Mouse (Mus musculus) megakaryocyte-erythroid progenitor cell, adult 5 weeks (primary cell): ENCODE results near the gene Parl. TPM values are rescaled to one million over a fixed set of nuclear protein-coding genes. Genes with fewer than 3 reads are reported as not detected.

Experiments used
- polyA plus RNA-seq: library from polyadenylated mRNA; stranded (reverse); fragments of >175 nt; gene quantifications from 2 replicates; pipeline ENCODE4 v1.2.3, GENCODE M21; 2012

Parl gene
- 465 and 531 TPM in 2 replicates for polyA plus RNA-seq

GRCm38 (mm10) chr16:20301770-20302649 is at the start of gene Parl:
Gene Parl (minus strand): TSS chr16:20302387.

GRCm38 (mm10) chr16:20325286-20325685 is 23.1 kb upstream of the Parl start, which contains the start of gene Cyp2ab1:
Gene Cyp2ab1 (minus strand): TSS chr16:20325404.

GRCm38 (mm10) chr16:20240468-20241414 is 61.4 kb downstream of the Parl start, which contains the start of gene Map6d1:
Gene Map6d1 (minus strand): TSS chr16:20241358.

Other genes with a start within 250 kb of the Parl start
- 30.7 and 43.4 TPM in 2 replicates for gene Klhl24, start 204.8 kb downstream of the Parl start, polyA plus RNA-seq
- 32.5 and 32.7 TPM in 2 replicates for gene Yeats2, start 161.3 kb downstream of the Parl start, polyA plus RNA-seq
- gene Map6d1, start 61.0 kb downstream of the Parl start, polyA plus RNA-seq, result not detected in 2 replicates
- 0.06 and 0.16 TPM in 2 replicates for gene Cyp2ab1, start 23.0 kb upstream of the Parl start, polyA plus RNA-seq
- 10.1 and 12.0 TPM in 2 replicates for gene Abcc5, start 124.0 kb upstream of the Parl start, polyA plus RNA-seq
- 15.3 and 18.8 TPM in 2 replicates for gene Eif2b5, start 196.4 kb upstream of the Parl start, polyA plus RNA-seq
- 26.6 and 40.0 TPM in 2 replicates for gene Dvl3, start 214.6 kb upstream of the Parl start, polyA plus RNA-seq
- 121 and 128 TPM in 2 replicates for gene Ap2m1, start 233.1 kb upstream of the Parl start, polyA plus RNA-seq
- 22.5 and 24.3 TPM in 2 replicates for gene Abcf3, start 246.2 kb upstream of the Parl start, polyA plus RNA-seq